Mouse (Mus musculus) gastrocnemius, postnatal 36 days (tissue): Measurements from ENCODE around the gene Ifngr2. TPM values are rescaled to one million over a fixed set of nuclear protein-coding genes. Genes with fewer than 3 reads are reported as not detected.

Experiments
- DNase-seq, 2 experiments: peaks; one replicate each; pipeline ENCODE4 v3.0.0; 2022
- intact Hi-C: fragments of 180-260 bp; cut with DNase I; formaldehyde crosslinking; loops from one replicate; pipeline ENCODE4 v1.15.1; 2025
- total RNA-seq, 2 experiments: library from RNA; stranded (reverse); gene quantifications; 2 replicates each; pipeline ENCODE4 v1.2.3; 2021

Ifngr2 gene
- total RNA-seq, 2 experiments from 2014 or later: 58.2 to 63.2 TPM

GRCm38 (mm10) chr16:91561541-91562457 lies 14.9 kb downstream of the Ifngr2 start:
- intact Hi-C loops: loop anchor here (1.0 kb wide), 1 partner anchor 49 kb away; no protein-coding TSS in a partner anchor
- DNase-seq: no peak

- intact Hi-C loops: no loop called here
- DNase-seq: no peak
Measured at GRCm38 (mm10) chr16:91564580-91565291, 17.9 kb downstream of the Ifngr2 start.

GRCm38 (mm10) chr16:91565292-91565951 lies 18.6 kb downstream of the Ifngr2 start:
- no peak for DNase-seq
- intact Hi-C loops: no loop called here

- no peak for DNase-seq
- intact Hi-C loops: no loop called here
Measured at GRCm38 (mm10) chr16:91566002-91566401, 19.1 kb downstream of the Ifngr2 start.

- no peak for DNase-seq
- intact Hi-C loops: no loop called here
Measured at GRCm38 (mm10) chr16:91568960-91569359, 22.1 kb downstream of the Ifngr2 start.

- intact Hi-C loops: no loop called here
Measured at GRCm38 (mm10) chr16:91571105-91571504, 24.2 kb downstream of the Ifngr2 start.

GRCm38 (mm10) chr16:91575151-91575550 lies 28.3 kb downstream of the Ifngr2 start:
- intact Hi-C loops: no loop called here
- no peak for DNase-seq

More at GRCm38 (mm10) chr16:91571105-91571504, 24.2 kb downstream of the Ifngr2 start:
- DNase-seq: no peak

- intact Hi-C loops: no loop called here
- DNase-seq: no peak
Measured at GRCm38 (mm10) chr16:91578980-91579720, 32.3 kb downstream of the Ifngr2 start.

- intact Hi-C loops: no loop called here
- DNase-seq: no peak
Measured at GRCm38 (mm10) chr16:91582307-91582706, 35.4 kb downstream of the Ifngr2 start.

GRCm38 (mm10) chr16:91585617-91586016 lies 38.7 kb downstream of the Ifngr2 start:
- intact Hi-C loops: no loop called here

GRCm38 (mm10) chr16:91586244-91586643 lies 39.4 kb downstream of the Ifngr2 start:
- DNase-seq: no peak
- intact Hi-C loops: no loop called here

More at GRCm38 (mm10) chr16:91585617-91586016, 38.7 kb downstream of the Ifngr2 start:
- DNase-seq: no peak

GRCm38 (mm10) chr16:91587730-91588453 lies 41.0 kb downstream of the Ifngr2 start:
- intact Hi-C loops: no loop called here
- no peak for DNase-seq

GRCm38 (mm10) chr16:91588703-91589102 lies 41.8 kb downstream of the Ifngr2 start:
- intact Hi-C loops: no loop called here
- DNase-seq: no peak

GRCm38 (mm10) chr16:91592162-91592561 lies 45.3 kb downstream of the Ifngr2 start:
- no peak for DNase-seq
- intact Hi-C loops: no loop called here

GRCm38 (mm10) chr16:91593262-91593661 lies 46.4 kb downstream of the Ifngr2 start:
- DNase-seq: no peak
- intact Hi-C loops: no loop called here

- intact Hi-C loops: loop anchor here (5.0 kb wide), 1 partner anchor 52 kb away; the partner anchor contains the start of genes Gart and Son
- peak; percentile 33 to 47 for DNase-seq
Measured at GRCm38 (mm10) chr16:91595076-91595475, 48.2 kb downstream of the Ifngr2 start.

GRCm38 (mm10) chr16:91596397-91596778 lies 49.5 kb downstream of the Ifngr2 start:
- no peak for DNase-seq
- intact Hi-C loops: loop anchor here (5.0 kb wide), 1 partner anchor 51 kb away; the partner anchor contains the start of genes Gart and Son

- DNase-seq: peak in 1 of 2 experiments; percentile 8
- intact Hi-C loops: loop anchor here (5.0 kb wide), 1 partner anchor 50 kb away; the partner anchor contains the start of genes Gart and Son
Measured at GRCm38 (mm10) chr16:91596779-91597671, 50.2 kb downstream of the Ifngr2 start.
